Mouse (Mus musculus) liver, embryonic 16.5 days (tissue): ENCODE measurements around the gene Bpgm. TPM values are rescaled to one million over a fixed set of nuclear protein-coding genes. Genes with fewer than 3 reads are reported as not detected.

ENCODE experiments used
- ATAC-seq: fragments of 200-750 bp; cut with Nextera tagmentation; 2 replicates; pipeline ENCODE4 v1.8.0; 2017; ENCODE audit warnings: low read depth, mild to moderate bottlenecking, moderate number of reproducible peaks, moderate library complexity
- H3K27ac ChIP-seq: fragments of 300-500 bp; sonication (generic); 2 replicates; pipeline ENCODE4 v1.5.1; 2014; ENCODE audit warnings: mild to moderate bottlenecking, low read length
- H3K27me3 ChIP-seq: fragments of 300-500 bp; sonication (generic); 2 replicates; pipeline ENCODE4 v1.6.1; 2014; ENCODE audit warnings: low read depth, low read length, mixed read lengths; ENCODE audit not compliant: control insufficient read depth, insufficient read depth
- H3K36me3 ChIP-seq: fragments of 300-500 bp; sonication (generic); 2 replicates; pipeline ENCODE4 v1.6.1; 2014; ENCODE audit warnings: mild to moderate bottlenecking; ENCODE audit not compliant: control insufficient read depth, insufficient read depth
- H3K4me1 ChIP-seq: fragments of 300-500 bp; sonication (generic); 2 replicates; pipeline ENCODE4 v1.6.1; 2014; ENCODE audit warnings: low read depth, low read length, mixed read lengths; ENCODE audit not compliant: control insufficient read depth
- H3K4me2 ChIP-seq: fragments of 300-500 bp; sonication (generic); 2 replicates; pipeline ENCODE4 v1.6.1; 2014; ENCODE audit warnings: low read depth, low read length, mixed read lengths
- H3K4me3 ChIP-seq: fragments of 300-500 bp; sonication (generic); 2 replicates; pipeline ENCODE4 v1.5.1; 2014; ENCODE audit warnings: low read depth, mild to moderate bottlenecking, low read length
- H3K9ac ChIP-seq: fragments of 300-500 bp; sonication (generic); 2 replicates; pipeline ENCODE4 v1.6.1; 2014; ENCODE audit warnings: low read depth, low read length
- H3K9me3 ChIP-seq: fragments of 300-500 bp; sonication (generic); replicated peaks from 2 replicates; pipeline ENCODE4 v1.6.1; 2016; ENCODE audit warnings: low read length; ENCODE audit not compliant: control insufficient read depth
- WGBS: fragments of 180-500 bp; shearing (Covaris S2); extraction: QIAGEN DNeasy Blood & Tissue Kit; methylation state at CpG from one replicate; pipeline ENCODE4 v1.1.7; 2014; ENCODE audit not compliant: insufficient replicate concordance; 5-methylcytosine and 5-hydroxymethylcytosine counted together
- polyA plus RNA-seq: library from polyadenylated mRNA; unstranded; fragments of >200 nt; fragmentation: Nextera tagmentation; extraction: Ambion mirVana; gene quantifications from 2 replicates; pipeline ENCODE4 v1.2.1, GENCODE M21; 2015

Bpgm gene
- polyA plus RNA-seq, 1 experiment from 2014 or later = 223 TPM

GRCm38 (mm10) chr6:34549017-34549416, 73.0 kb downstream of the Bpgm start:
- no peak overlapping the region for H3K9ac ChIP-seq
- no peaks in the 10 kb centered on the region for H3K9me3 ChIP-seq
- H3K4me2 ChIP-seq = no peak overlapping the region
- H3K4me1 ChIP-seq = no peaks in the 10 kb centered on the region
- H3K36me3 ChIP-seq = no peaks in the 10 kb centered on the region
- no peak overlapping the region for H3K27ac ChIP-seq
- 30% methylated on average over 2 of the region's 2 CpGs for WGBS
- no peak overlapping the region for H3K4me3 ChIP-seq
- ATAC-seq = no peak
- H3K27me3 ChIP-seq = no peaks in the 10 kb centered on the region

- WGBS = 78% methylated on average over 4 of the region's 4 CpGs
- no peaks in the 10 kb centered on the region for H3K9me3 ChIP-seq
Measured at GRCm38 (mm10) chr6:34552489-34553157, 76.6 kb downstream of the Bpgm start.

GRCm38 (mm10) chr6:34554291-34554997, 78.4 kb downstream of the Bpgm start:
- Histone ChIP-seq H3K27ac (no peak overlapping the region), H3K9me3 (no peaks in the 10 kb centered on the region), H3K4me1 (no peaks in the 10 kb centered on the region), H3K27me3 (no peaks in the 10 kb centered on the region), H3K36me3 (no peaks in the 10 kb centered on the region), H3K4me2 (no peak overlapping the region), H3K9ac (no peak overlapping the region), H3K4me3 (no peak overlapping the region)
- 51% methylated on average over 9 of the region's 9 CpGs for WGBS
- no peak for ATAC-seq

More at GRCm38 (mm10) chr6:34552489-34553157, 76.6 kb downstream of the Bpgm start:
- no peak for ATAC-seq
- H3K36me3 ChIP-seq = no peaks in the 10 kb centered on the region
- no peak overlapping the region for H3K9ac ChIP-seq
- H3K4me2 ChIP-seq = no peak overlapping the region
- no peak overlapping the region for H3K27ac ChIP-seq
- H3K4me1 ChIP-seq = no peaks in the 10 kb centered on the region
- no peaks in the 10 kb centered on the region for H3K27me3 ChIP-seq
- no peak overlapping the region for H3K4me3 ChIP-seq

Other genes starting within 250 kb of the Bpgm start
- 32.6 and 33.7 TPM in 2 replicates for gene Akr1b3, start 158.7 kb upstream of the Bpgm start, polyA plus RNA-seq
- gene Akr1b8, start 122.1 kb upstream of the Bpgm start, polyA plus RNA-seq = 4.9 and 5.4 TPM in 2 replicates
- 5.5 and 6.0 TPM in 2 replicates for gene Akr1b10, start 92.0 kb upstream of the Bpgm start, polyA plus RNA-seq
- gene Akr1b7, start 63.9 kb upstream of the Bpgm start, polyA plus RNA-seq = 18.6 and 27.7 TPM in 2 replicates
- gene Cald1, start 122.3 kb downstream of the Bpgm start, polyA plus RNA-seq = 66.8 and 68.7 TPM in 2 replicates